In the genomic region with DNA sequence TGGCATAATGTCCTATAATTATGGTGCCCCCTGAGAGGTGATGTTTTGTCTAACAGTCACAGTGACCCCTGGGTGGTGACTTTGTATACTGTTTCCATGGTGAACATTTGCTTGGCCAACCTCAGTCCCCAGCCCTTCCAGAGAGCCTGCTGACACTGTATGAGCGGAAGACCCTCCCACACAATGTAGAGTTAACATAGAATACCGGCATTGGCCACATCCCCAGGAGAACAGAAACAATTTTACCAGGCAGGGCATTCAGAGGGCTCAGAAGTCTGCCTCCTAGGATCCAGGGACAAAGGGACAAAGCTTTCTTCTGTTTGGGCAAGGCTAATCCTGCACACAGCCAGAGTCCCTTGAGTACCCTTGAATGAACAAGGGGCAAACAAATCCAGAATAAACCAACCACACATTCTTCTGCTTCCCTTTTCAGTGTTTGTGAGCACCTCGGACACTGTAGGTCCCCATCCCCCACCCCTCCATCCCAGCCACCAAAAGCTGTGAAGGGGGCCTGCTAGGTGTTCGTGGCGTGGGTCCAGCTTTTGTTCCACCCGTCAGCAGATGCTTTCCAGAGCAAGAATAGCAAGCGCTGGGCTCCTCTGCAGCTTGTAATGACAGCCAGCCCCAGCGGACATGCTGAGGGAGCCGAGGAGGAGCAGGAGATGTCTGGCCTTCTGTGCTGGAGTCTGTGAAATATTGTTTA, we compare ENCODE assay signal across 8 mouse cellular contexts.
A peak's percentile ranks its signal among the peaks of the same experiment; 100 is the strongest.
DNase-seq lines count a peak whose midpoint lies in the region; ATAC-seq and TF ChIP-seq lines count a peak whose summit lies in the region.

No protein-coding gene starts in this region.

- no peak overlapping the region for H3K9ac ChIP-seq in heart, embryonic 14.5 days (ENCODE audit: low read length)
- no peak overlapping the region for H3K9ac ChIP-seq in heart, adult 2 months (ENCODE audit: low read depth, low read length)
- H3K9ac ChIP-seq in embryonic facial prominence, embryonic 15.5 days, result no peak overlapping the region
- H3K9ac ChIP-seq in neural tube, embryonic 14.5 days (replicated peaks; ENCODE audit: low read depth, low read length), result no peak overlapping the region

- H3K4me1 ChIP-seq in heart, embryonic 14.5 days (ENCODE audit: control insufficient read depth in 2 of 2, insufficient read depth in 2 of 2, low read length in 2 of 2), result peaks cover 9 to 14% of the 10 kb centered on the region in 2 experiments
- no peaks in the 10 kb centered on the region for H3K4me1 ChIP-seq in heart, adult 2 months (ENCODE audit: control insufficient read depth, insufficient read depth, low read length)
- H3K4me1 ChIP-seq in embryonic facial prominence, embryonic 15.5 days, result peaks cover 12% of the 10 kb centered on the region; the same call in 1 of the 2 replicates
- no peaks in the 10 kb centered on the region for H3K4me1 ChIP-seq in neural tube, embryonic 14.5 days (ENCODE audit: control insufficient read depth, insufficient read depth, low read length)

- TF ChIP-seq EP300 in heart, adult 2 months (IDR thresholded peaks at IDR 0.05; ENCODE audit: insufficient read depth, low read depth, low read length), result no peak

- H3K27ac ChIP-seq in heart, embryonic 14.5 days (replicated peaks in 1 of 2; ENCODE audit: control insufficient read depth in 1 of 2, insufficient read depth in 1 of 2, low read depth in 2 of 2, low read length in 2 of 2), result peak overlapping the region; percentile 47 to 65
- no peak overlapping the region for H3K27ac ChIP-seq in heart, adult 2 months
- H3K27ac ChIP-seq in embryonic facial prominence, embryonic 15.5 days (replicated peaks), result no peak overlapping the region
- peak overlapping the region; percentile 23; the same call in 1 of the 2 replicates for H3K27ac ChIP-seq in neural tube, embryonic 14.5 days (ENCODE audit: low read depth, low read length)
- H3K27ac ChIP-seq in gastrocnemius, adult 2 months, result no peak overlapping the region

- no peaks in the 10 kb centered on the region for H3K79me2 ChIP-seq in heart, adult 2 months (replicated peaks; ENCODE audit: control insufficient read depth, insufficient read depth, low read length)

- WGBS in heart, embryonic 14.5 days, result 27% methylated on average over 9 of the region's 9 CpGs
- 29% methylated on average over 9 of the region's 9 CpGs for WGBS in heart, adult 2 months
- WGBS in embryonic facial prominence, embryonic 15.5 days, result 28% methylated on average over 9 of the region's 9 CpGs
- WGBS in neural tube, embryonic 14.5 days, result 25% methylated on average over 9 of the region's 9 CpGs

- peak; percentile 48; the same call in 1 of the 2 replicates for ATAC-seq in heart, embryonic 14.5 days (ENCODE audit: insufficient number of reproducible peaks, insufficient read depth, low FRiP score, low read depth)
- peak; percentile 21; the same call in 1 of the 2 replicates for ATAC-seq in embryonic facial prominence, embryonic 15.5 days (ENCODE audit: insufficient number of reproducible peaks, low FRiP score, low TSS enrichment, low read depth)
- 0 out of 2 replicates have a peak, but pooled peaks have one; percentile 6 for ATAC-seq in neural tube, embryonic 14.5 days (ENCODE audit: low read depth)
- ATAC-seq in activated CD4-positive, CD25-positive, alpha-beta regulatory T cell, adult 4 months, result no peak

- TF ChIP-seq POLR2A in heart, adult 2 months (IDR thresholded peaks at IDR 0.05; ENCODE audit: insufficient read depth, low read depth, low read length), result no peak

- TF ChIP-seq CTCF in heart, adult 2 months (IDR thresholded peaks at IDR 0.05), result no peak
- TF ChIP-seq CTCF in gastrocnemius, adult 2 months (IDR thresholded peaks at IDR 0.05), result no peak

- H3K36me3 ChIP-seq in heart, embryonic 14.5 days (ENCODE audit: control insufficient read depth, insufficient read depth, low read length), result no peaks in the 10 kb centered on the region
- no peaks in the 10 kb centered on the region for H3K36me3 ChIP-seq in heart, adult 2 months (ENCODE audit: control insufficient read depth, insufficient read depth, low read length)
- no peaks in the 10 kb centered on the region for H3K36me3 ChIP-seq in embryonic facial prominence, embryonic 15.5 days
- no peaks in the 10 kb centered on the region for H3K36me3 ChIP-seq in neural tube, embryonic 14.5 days (ENCODE audit: control insufficient read depth, insufficient read depth, low read length)

- DNase-seq in heart, adult 2 months, result no peak
- DNase-seq in left cerebral cortex, postnatal 4 days, result peak; percentile 50
- no peak for DNase-seq in gastrocnemius, adult 2 months
- no peak for DNase-seq in B cell, adult 2 months

- intact Hi-C loops in heart, adult 2 months (cut with DNase I), result no loop called here
- intact Hi-C loops in left cerebral cortex, postnatal 4 days (cut with DNase I), result no loop called here
- intact Hi-C loops in gastrocnemius, adult 2 months (cut with DNase I), result no loop called here

- no peaks in the 10 kb centered on the region for H3K27me3 ChIP-seq in heart, embryonic 14.5 days (ENCODE audit: control insufficient read depth, insufficient read depth, low read length)
- no peaks in the 10 kb centered on the region for H3K27me3 ChIP-seq in heart, adult 2 months (ENCODE audit: control insufficient read depth, insufficient read depth, low read length)
- H3K27me3 ChIP-seq in embryonic facial prominence, embryonic 15.5 days, result no peaks in the 10 kb centered on the region
- no peaks in the 10 kb centered on the region for H3K27me3 ChIP-seq in neural tube, embryonic 14.5 days (ENCODE audit: control insufficient read depth, insufficient read depth, low read length)

- H3K4me2 ChIP-seq in heart, embryonic 14.5 days (ENCODE audit: low read length), result peak overlapping the region; percentile 22; the same call in 1 of the 2 replicates
- no peak overlapping the region for H3K4me2 ChIP-seq in embryonic facial prominence, embryonic 15.5 days (replicated peaks)
- no peak overlapping the region for H3K4me2 ChIP-seq in neural tube, embryonic 14.5 days (ENCODE audit: low read depth, low read length)

- no peaks in the 10 kb centered on the region for H3K9me3 ChIP-seq in heart, embryonic 14.5 days (ENCODE audit: control insufficient read depth, low read length)
- H3K9me3 ChIP-seq in embryonic facial prominence, embryonic 15.5 days (replicated peaks), result no peaks in the 10 kb centered on the region
- H3K9me3 ChIP-seq in neural tube, embryonic 14.5 days (ENCODE audit: control insufficient read depth, low read length), result no peaks in the 10 kb centered on the region

- no peak overlapping the region for H3K4me3 ChIP-seq in heart, embryonic 14.5 days (ENCODE audit: control insufficient read depth in 1 of 2, insufficient read depth in 1 of 2, low read depth in 1 of 2, low read length in 2 of 2)
- H3K4me3 ChIP-seq in heart, adult 2 months, result no peak overlapping the region
- H3K4me3 ChIP-seq in embryonic facial prominence, embryonic 15.5 days (replicated peaks), result no peak overlapping the region
- no peak overlapping the region for H3K4me3 ChIP-seq in neural tube, embryonic 14.5 days (ENCODE audit: low read depth, low read length)
- no peak overlapping the region for H3K4me3 ChIP-seq in gastrocnemius, adult 2 months

Comparison
In these comparisons a context has a peak if more than half of its experiments do, and no peak if none do; other contexts are left out.
1. H3K27ac ChIP-seq: peak in heart, embryonic 14.5 days (2 of 2) and neural tube, embryonic 14.5 days (single experiment); none in heart, adult 2 months (single experiment), embryonic facial prominence, embryonic 15.5 days (single experiment) and gastrocnemius, adult 2 months (single experiment).